Mouse (Mus musculus) CH12.LX (cell line): ENCODE measurements at regions not wholly inside any gene's neighbourhood (a gene's known extent, or its start where the extent isn't known, plus 50 kb on each side); places are given as distances from the start of the nearest gene placed in this dataset.

Experiments
- DNase-seq: peaks from one replicate; pipeline ENCODE4 v3.0.0-alpha.2; 2013; ENCODE audit errors: extremely low read depth
- H3K27ac ChIP-seq: 2 replicates; pipeline ENCODE4 v1.5.1; 2012; ENCODE audit warnings: low read depth, mild to moderate bottlenecking, control low read depth, moderate library complexity; ENCODE audit not compliant: insufficient read depth
- H3K27me3 ChIP-seq: replicated peaks from 2 replicates; pipeline ENCODE3; 2012; ENCODE audit warnings: inconsistent platforms
- H3K36me3 ChIP-seq, 2 experiments: replicated peaks in 1 of 2; 2 replicates each; pipeline versions ENCODE3 to v1.6.1; 2012; ENCODE audit warnings: inconsistent platforms in 1 of 2, low read length in 1 of 2, mild to moderate bottlenecking in 1 of 2, mixed read lengths in 1 of 2, moderate library complexity in 1 of 2; ENCODE audit not compliant: control insufficient read depth in 1 of 2, insufficient read depth in 1 of 2
- H3K4me1 ChIP-seq, 2 experiments: 2 replicates each; pipeline ENCODE4 v1.6.1; 2012; ENCODE audit warnings: inconsistent platforms in 1 of 2, moderate library complexity in 1 of 2; ENCODE audit not compliant: insufficient read depth in 2 of 2, control insufficient read depth in 1 of 2
- H3K4me2 ChIP-seq: 2 replicates; pipeline ENCODE4 v1.6.1; 2012; ENCODE audit warnings: low read depth, mild to moderate bottlenecking, control low read depth; ENCODE audit not compliant: poor library complexity, insufficient read depth, severe bottlenecking
- H3K4me3 ChIP-seq, 3 experiments: fragments of 150-350 bp in 1 of 3; sonication (generic) in 1 of 3; replicated peaks in 1 of 3; 2 replicates each; pipeline versions ENCODE3 to v1.5.1; 2011 to 2012; ENCODE audit warnings: low read depth in 2 of 3, low read length in 2 of 3, mild to moderate bottlenecking in 2 of 3, moderate library complexity in 2 of 3, control low read depth in 1 of 3, improper control_type of control experiment in 1 of 3, inconsistent platforms in 1 of 3, mixed read lengths in 1 of 3; ENCODE audit not compliant: poor library complexity in 1 of 3
- H3K79me2 ChIP-seq: replicated peaks from 2 replicates; pipeline ENCODE4 v1.6.1; 2012; ENCODE audit warnings: mild to moderate bottlenecking, moderate library complexity; ENCODE audit not compliant: control insufficient read depth, poor library complexity, insufficient read depth, severe bottlenecking; ENCODE audit errors: extremely low read depth
- H3K9ac ChIP-seq: 2 replicates; pipeline ENCODE4 v1.6.1; 2012; ENCODE audit warnings: low read depth, mild to moderate bottlenecking, control low read depth, moderate library complexity; ENCODE audit not compliant: insufficient read depth
- H3K9me3 ChIP-seq: replicated peaks from 2 replicates; pipeline ENCODE3; 2012; ENCODE audit warnings: low read length, inconsistent platforms, mixed read lengths
- CHD2 ChIP-seq: IDR thresholded peaks from 2 replicates; pipeline ENCODE4 v1.6.1; 2011; ENCODE audit warnings: low read length, improper control_type of control experiment
- CTCF ChIP-seq, 2 experiments: IDR thresholded peaks in 1 of 2; conservative IDR thresholded peaks in 1 of 2; 2 replicates each; pipeline ENCODE4 v1.5.1; 2011 to 2012; ENCODE audit warnings: low read depth in 2 of 2, low read length in 2 of 2, improper control_type of control experiment in 1 of 2, inconsistent platforms in 1 of 2, mild to moderate bottlenecking in 1 of 2, moderate library complexity in 1 of 2
- EP300 ChIP-seq: IDR thresholded peaks from 2 replicates; pipeline ENCODE4 v1.6.1; 2011; ENCODE audit warnings: low read length, improper control_type of control experiment
- ETS1 ChIP-seq: conservative IDR thresholded peaks from 2 replicates; pipeline ENCODE4 v1.6.1; 2012; ENCODE audit warnings: low read depth, mild to moderate bottlenecking, inconsistent platforms, low read length, improper control_type of control experiment, moderate library complexity
- JUND ChIP-seq: conservative IDR thresholded peaks from 2 replicates; pipeline ENCODE4 v1.6.1; 2011; ENCODE audit warnings: low read depth, low read length, improper control_type of control experiment
- MAZ ChIP-seq: IDR thresholded peaks from 2 replicates; pipeline ENCODE4 v1.6.1; 2012; ENCODE audit warnings: low read depth, mild to moderate bottlenecking, inconsistent platforms, low read length, improper control_type of control experiment, moderate library complexity
- MEF2A ChIP-seq: IDR thresholded peaks from 2 replicates; pipeline ENCODE4 v1.6.1; 2014; ENCODE audit warnings: low read depth, mild to moderate bottlenecking, inconsistent platforms, low read length, improper control_type of control experiment, borderline replicate concordance
- MXI1 ChIP-seq: IDR thresholded peaks from 2 replicates; pipeline ENCODE4 v1.6.1; 2011; ENCODE audit warnings: mild to moderate bottlenecking, low read depth, low read length, improper control_type of control experiment
- MYC ChIP-seq: IDR thresholded peaks from 2 replicates; pipeline ENCODE4 v1.6.1; 2011; ENCODE audit warnings: low read depth, mild to moderate bottlenecking, improper control_type of control experiment, low read length
- NRF1 ChIP-seq: IDR thresholded peaks from 2 replicates; pipeline ENCODE4 v1.6.1; 2014; ENCODE audit warnings: low read depth, mild to moderate bottlenecking, inconsistent platforms, low read length, improper control_type of control experiment, moderate library complexity
- PAX5 ChIP-seq: IDR thresholded peaks from 2 replicates; pipeline ENCODE4 v1.6.1; 2012; ENCODE audit warnings: low read length, inconsistent platforms, mixed read lengths
- POLR2A ChIP-seq: IDR thresholded peaks from 2 replicates; pipeline ENCODE4 v1.6.1; 2011; ENCODE audit warnings: low read depth, mild to moderate bottlenecking, improper control_type of control experiment, low read length
- POLR2AphosphoS2 ChIP-seq: IDR thresholded peaks from 2 replicates; pipeline ENCODE4 v1.6.1; 2011; ENCODE audit warnings: low read depth, low read length, improper control_type of control experiment
- RAD21 ChIP-seq: IDR thresholded peaks from 2 replicates; pipeline ENCODE4 v1.6.1; 2011; ENCODE audit warnings: low read depth, mild to moderate bottlenecking, low read length, improper control_type of control experiment, moderate library complexity
- RCOR1 ChIP-seq: conservative IDR thresholded peaks from 2 replicates; pipeline ENCODE4 v1.6.1; 2012; ENCODE audit warnings: low read depth, mild to moderate bottlenecking, inconsistent platforms, low read length, improper control_type of control experiment
- TBP ChIP-seq: conservative IDR thresholded peaks from 2 replicates; pipeline ENCODE4 v1.6.1; 2011; ENCODE audit warnings: low read depth, low read length, improper control_type of control experiment
- USF2 ChIP-seq: conservative IDR thresholded peaks from 2 replicates; pipeline ENCODE4 v1.6.1; 2011; ENCODE audit warnings: low read depth, low read length, improper control_type of control experiment
- ZKSCAN1 ChIP-seq: IDR thresholded peaks from 2 replicates; pipeline ENCODE4 v1.6.1; 2012; ENCODE audit warnings: low read depth, inconsistent platforms, low read length, improper control_type of control experiment, borderline replicate concordance
- dilution Hi-C: fragments of 300-500 bp; cut with MboI; formaldehyde crosslinking; loops from 2 replicates; pipeline ENCODE4 v1.14.3; 2020; ENCODE audit warnings: low sequenced_read_pairs; ENCODE audit not compliant: extremely low pct_unique_long_range_greater_than_20kb, extremely low pct_ligation_motif_present
- in situ Hi-C: fragments of 300-500 bp; cut with MboI; formaldehyde crosslinking; loops from 3 replicates; pipeline ENCODE4 v1.14.3; 2019; ENCODE audit warnings: low sequenced_read_pairs, low pct_ligation_motif_present, low pct_unique_long_range_greater_than_20kb, mixed read lengths

GRCm38 (mm10) chr6:140955751-140956521 is 226.9 kb downstream of the Gm11077 start:
- in situ Hi-C loops (no loop called here), dilution Hi-C loops (no loop called here)
- Histone ChIP-seq H3K4me3 (no peak overlapping the region), H3K27me3 (no peaks in the 10 kb centered on the region), H3K4me1 (no peaks in the 10 kb centered on the region), H3K36me3 (no peaks in the 10 kb centered on the region), H3K9ac (no peak overlapping the region), H3K9me3 (no peaks in the 10 kb centered on the region), H3K79me2 (no peaks in the 10 kb centered on the region), H3K27ac (no peak overlapping the region), H3K4me2 (no peak overlapping the region)
- DNase-seq = no peak
- TF ChIP-seq ZKSCAN1 (no peak), RAD21 (no peak), MYC (no peak), POLR2AphosphoS2 (no peak), TBP (no peak), MXI1 (no peak), PAX5 (no peak), JUND (no peak)

GRCm38 (mm10) chr6:140956522-140956863 is 227.4 kb downstream of the Gm11077 start:
- Histone ChIP-seq H3K79me2 (no peaks in the 10 kb centered on the region), H3K4me3 (no peak overlapping the region), H3K36me3 (no peaks in the 10 kb centered on the region)
- DNase-seq = no peak
- TF ChIP-seq CHD2 = no peak
- TF ChIP-seq MAZ = no peak
- no peak for TF ChIP-seq POLR2A
- no peak for TF ChIP-seq ETS1
- no peak for TF ChIP-seq ZKSCAN1
- TF ChIP-seq CTCF (conservative IDR thresholded peaks at IDR 0.05 in 1 of 2, IDR thresholded peaks at IDR 0.05 in 1 of 2; ENCODE audit: low read depth in 2 of 2, low read length in 2 of 2) = no peak
- no peak for TF ChIP-seq RCOR1
- TF ChIP-seq USF2 = no peak
- TF ChIP-seq MEF2A = no peak
- TF ChIP-seq TBP = no peak
- TF ChIP-seq NRF1 = no peak
- TF ChIP-seq EP300 = no peak
- TF ChIP-seq, all 38 proteins: peak for 0
- Histone ChIP-seq H3K9ac (no peak overlapping the region), H3K27me3 (no peaks in the 10 kb centered on the region), H3K4me2 (no peak overlapping the region), H3K4me1 (no peaks in the 10 kb centered on the region), H3K9me3 (no peaks in the 10 kb centered on the region), H3K27ac (no peak overlapping the region)
- in situ Hi-C loops = no loop called here
- dilution Hi-C loops = no loop called here
